Mouse (Mus musculus): ENCODE measurements around the gene Nmt1. TPM values are rescaled to one million over a fixed set of nuclear protein-coding genes. Genes with fewer than 3 reads are reported as not detected.
A peak's percentile ranks its signal among the peaks of the same experiment; 100 is the strongest.

The Nmt1 gene
- polyA plus RNA-seq, 1 experiment from 2014 or later: 36.7 TPM

GRCm38 (mm10) chr11:103005254-103005981, 22.6 kb upstream of the Nmt1 start:
- 61% methylated on average over 11 of the region's 11 CpGs for WGBS (ENCODE audit: insufficient replicate concordance)
- no peak overlapping the region for H3K9ac ChIP-seq
- no peak overlapping the region for H3K4me2 ChIP-seq
- no peak overlapping the region for H3K4me3 ChIP-seq (replicated peaks)
- H3K27ac ChIP-seq (replicated peaks): 0 out of 2 replicates have a peak overlapping the region, but pooled peaks have one; percentile 29
- H3K9me3 ChIP-seq (replicated peaks): no peaks in the 10 kb centered on the region
- no peak for ATAC-seq (ENCODE audit: insufficient read depth)
- H3K4me1 ChIP-seq (replicated peaks): peaks cover 37% of the 10 kb centered on the region
- no peaks in the 10 kb centered on the region for H3K36me3 ChIP-seq (replicated peaks)
- H3K27me3 ChIP-seq: no peaks in the 10 kb centered on the region

- H3K9ac ChIP-seq: no peak overlapping the region
- peak overlapping the region; percentile 34 for H3K4me2 ChIP-seq
- H3K27me3 ChIP-seq: no peaks in the 10 kb centered on the region
- H3K36me3 ChIP-seq (replicated peaks): no peaks in the 10 kb centered on the region
- ATAC-seq (ENCODE audit: insufficient read depth): peak; percentile 43
- 61% methylated on average over 7 of the region's 7 CpGs for WGBS (ENCODE audit: insufficient replicate concordance)
- no peaks in the 10 kb centered on the region for H3K9me3 ChIP-seq (replicated peaks)
- H3K4me1 ChIP-seq (replicated peaks): peaks cover 44% of the 10 kb centered on the region
- H3K27ac ChIP-seq (replicated peaks): peak overlapping the region; percentile 70
- no peak overlapping the region for H3K4me3 ChIP-seq (replicated peaks)
Measured at GRCm38 (mm10) chr11:103006286-103007000, 21.5 kb upstream of the Nmt1 start.

- no peak overlapping the region for H3K4me3 ChIP-seq (replicated peaks)
- no peak overlapping the region for H3K9ac ChIP-seq
- 29% methylated on average over 6 of the region's 6 CpGs for WGBS (ENCODE audit: insufficient replicate concordance)
- H3K4me2 ChIP-seq: peak overlapping the region; percentile 34; the same call in 1 of the 2 replicates
- no peaks in the 10 kb centered on the region for H3K36me3 ChIP-seq (replicated peaks)
- H3K27me3 ChIP-seq: no peaks in the 10 kb centered on the region
- H3K4me1 ChIP-seq (replicated peaks): peaks cover 46% of the 10 kb centered on the region
- ATAC-seq (ENCODE audit: insufficient read depth): no peak
- peak overlapping the region; percentile 70 for H3K27ac ChIP-seq (replicated peaks)
- no peaks in the 10 kb centered on the region for H3K9me3 ChIP-seq (replicated peaks)
Measured at GRCm38 (mm10) chr11:103007001-103007340, 21.0 kb upstream of the Nmt1 start.

- no peak overlapping the region for H3K27ac ChIP-seq (replicated peaks)
- peaks cover 46% of the 10 kb centered on the region for H3K4me1 ChIP-seq (replicated peaks)
- no peaks in the 10 kb centered on the region for H3K9me3 ChIP-seq (replicated peaks)
- H3K4me2 ChIP-seq: no peak overlapping the region
- H3K27me3 ChIP-seq: no peaks in the 10 kb centered on the region
- WGBS (ENCODE audit: insufficient replicate concordance): 72% methylated on average over 7 of the region's 7 CpGs
- H3K36me3 ChIP-seq (replicated peaks): no peaks in the 10 kb centered on the region
- H3K9ac ChIP-seq: no peak overlapping the region
- no peak for ATAC-seq (ENCODE audit: insufficient read depth)
- no peak overlapping the region for H3K4me3 ChIP-seq (replicated peaks)
Measured at GRCm38 (mm10) chr11:103008558-103008957, 19.4 kb upstream of the Nmt1 start.

GRCm38 (mm10) chr11:103009208-103009607, 18.8 kb upstream of the Nmt1 start:
- Histone ChIP-seq H3K9ac (no peak overlapping the region), H3K9me3 (replicated peaks) (no peaks in the 10 kb centered on the region), H3K27ac (replicated peaks) (no peak overlapping the region), H3K4me2 (no peak overlapping the region), H3K4me1 (replicated peaks) (peaks cover 46% of the 10 kb centered on the region), H3K36me3 (replicated peaks) (no peaks in the 10 kb centered on the region), H3K4me3 (replicated peaks) (no peak overlapping the region), H3K27me3 (no peaks in the 10 kb centered on the region)
- ATAC-seq (ENCODE audit: insufficient read depth): no peak
- 87% methylated on average over 8 of the region's 8 CpGs for WGBS (ENCODE audit: insufficient replicate concordance)

GRCm38 (mm10) chr11:103010454-103011205, 17.4 kb upstream of the Nmt1 start:
- peak overlapping the region; percentile 14; the same call in 1 of the 2 replicates for H3K27ac ChIP-seq (replicated peaks)
- H3K4me2 ChIP-seq: no peak overlapping the region
- no peak overlapping the region for H3K4me3 ChIP-seq (replicated peaks)
- no peak overlapping the region for H3K9ac ChIP-seq
- no peak for ATAC-seq (ENCODE audit: insufficient read depth)
- no peaks in the 10 kb centered on the region for H3K36me3 ChIP-seq (replicated peaks)
- H3K27me3 ChIP-seq: no peaks in the 10 kb centered on the region
- H3K4me1 ChIP-seq (replicated peaks): peaks cover 44% of the 10 kb centered on the region
- H3K9me3 ChIP-seq (replicated peaks): no peaks in the 10 kb centered on the region
- 66% methylated on average over 13 of the region's 13 CpGs for WGBS (ENCODE audit: insufficient replicate concordance)

GRCm38 (mm10) chr11:103011206-103011497, 16.8 kb upstream of the Nmt1 start:
- Histone ChIP-seq H3K27ac (replicated peaks) (peak overlapping the region; percentile 14; the same call in 1 of the 2 replicates), H3K27me3 (no peaks in the 10 kb centered on the region), H3K36me3 (replicated peaks) (no peaks in the 10 kb centered on the region), H3K4me1 (replicated peaks) (peaks cover 44% of the 10 kb centered on the region), H3K4me2 (no peak overlapping the region), H3K9me3 (replicated peaks) (no peaks in the 10 kb centered on the region), H3K4me3 (replicated peaks) (no peak overlapping the region), H3K9ac (no peak overlapping the region; the same call in 1 of the 2 replicates)
- 71% methylated on average over 2 of the region's 2 CpGs for WGBS (ENCODE audit: insufficient replicate concordance)
- no peak for ATAC-seq (ENCODE audit: insufficient read depth)

- H3K4me1 ChIP-seq (replicated peaks): peaks cover 35% of the 10 kb centered on the region
- peak overlapping the region; percentile 74 for H3K9ac ChIP-seq
- no peaks in the 10 kb centered on the region for H3K27me3 ChIP-seq
- 38% methylated on average over 27 of the region's 27 CpGs for WGBS (ENCODE audit: insufficient replicate concordance)
- H3K9me3 ChIP-seq (replicated peaks): no peaks in the 10 kb centered on the region
- peak overlapping the region; percentile 76 for H3K4me3 ChIP-seq (replicated peaks)
- peak overlapping the region; percentile 82 for H3K27ac ChIP-seq (replicated peaks)
- no peak for ATAC-seq (ENCODE audit: insufficient read depth)
- H3K36me3 ChIP-seq (replicated peaks): peaks cover 12% of the 10 kb centered on the region; the same call in 1 of the 2 replicates
- peak overlapping the region; percentile 91 for H3K4me2 ChIP-seq
Measured at GRCm38 (mm10) chr11:103015881-103016825, 11.8 kb upstream of the Nmt1 start.

GRCm38 (mm10) chr11:103016930-103017329, 11.1 kb upstream of the Nmt1 start:
- Histone ChIP-seq H3K9me3 (replicated peaks) (no peaks in the 10 kb centered on the region), H3K36me3 (replicated peaks) (peaks cover 12% of the 10 kb centered on the region; the same call in 1 of the 2 replicates), H3K27ac (replicated peaks) (peak overlapping the region; percentile 82), H3K27me3 (no peaks in the 10 kb centered on the region), H3K4me3 (replicated peaks) (peak overlapping the region; percentile 76), H3K4me1 (replicated peaks) (peaks cover 31% of the 10 kb centered on the region), H3K9ac (peak overlapping the region; percentile 74), H3K4me2 (peak overlapping the region; percentile 91)
- WGBS (ENCODE audit: insufficient replicate concordance): 0% methylated on average over 36 of the region's 41 CpGs
- peak; percentile 99 for ATAC-seq (ENCODE audit: insufficient read depth)

GRCm38 (mm10) chr11:103017661-103018060, 10.3 kb upstream of the Nmt1 start:
- Histone ChIP-seq H3K9ac (no peak overlapping the region), H3K36me3 (replicated peaks) (peaks cover 12% of the 10 kb centered on the region; the same call in 1 of the 2 replicates), H3K27me3 (no peaks in the 10 kb centered on the region), H3K4me3 (replicated peaks) (no peak overlapping the region), H3K9me3 (replicated peaks) (no peaks in the 10 kb centered on the region), H3K27ac (replicated peaks) (no peak overlapping the region; the same call in 1 of the 2 replicates), H3K4me1 (replicated peaks) (peaks cover 31% of the 10 kb centered on the region), H3K4me2 (no peak overlapping the region)
- no peak for ATAC-seq (ENCODE audit: insufficient read depth)
- 57% methylated on average over 9 of the region's 9 CpGs for WGBS (ENCODE audit: insufficient replicate concordance)

Measured in liver, embryonic 15.5 days (tissue).